Mouse (Mus musculus): ENCODE data around the gene Olfr384. TPM values are rescaled to one million over a fixed set of nuclear protein-coding genes. Genes with fewer than 3 reads are reported as not detected.

Olfr384 gene
- polyA plus RNA-seq (2012; rRNA removed) = not detected in 2 replicates

GRCm38 (mm10) chr11:73598294-73598693, at the start of gene Olfr384:
TSS of gene Olfr384 (plus strand) at chr11:73598594.

GRCm38 (mm10) chr11:73592908-73593307, 5.5 kb upstream of the Olfr384 start, which contains the start of gene Olfr385:
TSS of gene Olfr385 (minus strand) at chr11:73593008.

Other genes starting within 250 kb of the Olfr384 start
- not detected in 2 replicates for gene Olfr20, start 247.8 kb upstream of the Olfr384 start, polyA plus RNA-seq (2012; rRNA removed)
- gene Olfr376, start 227.3 kb upstream of the Olfr384 start, polyA plus RNA-seq (2012; rRNA removed) = not detected in 2 replicates
- not detected in 2 replicates for gene Olfr1, start 199.0 kb upstream of the Olfr384 start, polyA plus RNA-seq (2012; rRNA removed)
- gene Olfr378, start 170.1 kb upstream of the Olfr384 start, polyA plus RNA-seq (2012; rRNA removed) = not detected in 2 replicates
- gene Olfr380, start 141.1 kb upstream of the Olfr384 start, polyA plus RNA-seq (2012; rRNA removed) = not detected in 2 replicates
- gene Olfr381, start 107.0 kb upstream of the Olfr384 start, polyA plus RNA-seq (2012; rRNA removed) = not detected in 2 replicates
- not detected in 2 replicates for gene Olfr382, start 81.4 kb upstream of the Olfr384 start, polyA plus RNA-seq (2012; rRNA removed)
- gene Olfr385, start 5.6 kb upstream of the Olfr384 start, polyA plus RNA-seq (2012; rRNA removed) = not detected in 2 replicates
- gene Zfp735, start 90.2 kb downstream of the Olfr384 start, polyA plus RNA-seq (2012; rRNA removed) = not detected in 2 replicates
- gene Olfr389, start 182.1 kb downstream of the Olfr384 start, polyA plus RNA-seq (2012; rRNA removed) = not detected in 2 replicates
- gene Olfr390, start 184.4 kb downstream of the Olfr384 start, polyA plus RNA-seq (2012; rRNA removed) = not detected in 2 replicates
- gene Olfr391-ps, start 204.5 kb downstream of the Olfr384 start, polyA plus RNA-seq (2012; rRNA removed) = not detected in 2 replicates
- gene Olfr392, start 218.5 kb downstream of the Olfr384 start, polyA plus RNA-seq (2012; rRNA removed) = not detected in 2 replicates